Mouse (Mus musculus): ENCODE results near the gene Smim12. TPM values are rescaled to one million over a fixed set of nuclear protein-coding genes. Genes with fewer than 3 reads are reported as not detected.

The Smim12 gene
- polyA plus RNA-seq, 1 experiment from 2014 or later = 35.0 TPM

DNA sequence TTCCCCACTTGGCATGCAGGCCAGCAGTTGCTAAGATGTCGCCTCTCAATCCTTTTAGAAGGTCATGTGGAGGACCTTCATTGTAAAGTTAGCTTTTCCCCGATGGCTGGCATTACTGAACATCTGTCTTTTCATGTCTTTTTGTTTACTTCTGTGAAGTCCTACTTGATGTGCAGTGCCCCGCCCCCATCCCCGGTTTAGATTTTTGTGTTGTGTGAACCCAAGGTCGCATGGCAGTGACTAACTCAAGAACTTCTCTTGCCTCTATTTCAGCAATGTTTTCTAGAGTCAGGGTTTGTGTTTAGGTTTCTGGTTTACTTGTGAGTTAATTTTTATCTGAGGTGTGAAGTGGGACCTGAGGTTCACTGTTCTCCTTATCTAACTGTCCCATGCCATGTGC, 49.0 kb downstream of the Smim12 start:
- no peaks in the 10 kb centered on the region for H3K9me3 ChIP-seq (ENCODE audit: low read length)
- H3K27ac ChIP-seq (ENCODE audit: low read depth) = no peak overlapping the region
- TF ChIP-seq EP300 (IDR thresholded peaks at IDR 0.05; ENCODE audit: low read depth) (no peak), CTCF (IDR thresholded peaks at IDR 0.05; ENCODE audit: low read depth) (no peak)
- DNase-seq (no peak), ATAC-seq (no peak)
- no peaks in the 10 kb centered on the region for H3K27me3 ChIP-seq (ENCODE audit: insufficient read depth, low read length)
- H3K36me3 ChIP-seq (replicated peaks; ENCODE audit: insufficient read depth, low read length) = no peaks in the 10 kb centered on the region
- no peak overlapping the region for H3K4me3 ChIP-seq (ENCODE audit: low read depth, low read length)
- no peak overlapping the region for H3K4me2 ChIP-seq (ENCODE audit: low read depth, low read length)
- 72% methylated on average over 5 of the region's 5 CpGs for WGBS (ENCODE audit: insufficient replicate concordance)
- no peak overlapping the region for H3K9ac ChIP-seq (replicated peaks)
- no peaks in the 10 kb centered on the region for H3K4me1 ChIP-seq (ENCODE audit: insufficient read depth)

Other genes starting within 250 kb of the Smim12 start
- 26.2 and 32.2 TPM in 2 replicates for gene Sfpq, start 222.5 kb upstream of the Smim12 start, polyA plus RNA-seq (2015; fragmentation: Nextera tagmentation; extraction: Ambion mirVana)
- 5.7 and 5.9 TPM in 2 replicates for gene Zmym1, start 182.6 kb upstream of the Smim12 start, polyA plus RNA-seq (2015; fragmentation: Nextera tagmentation; extraction: Ambion mirVana)
- 2.2 TPM in 2 replicates for gene Zmym6, start 166.4 kb upstream of the Smim12 start, polyA plus RNA-seq (2015; fragmentation: Nextera tagmentation; extraction: Ambion mirVana)
- gene Tmem35b, start 120.1 kb upstream of the Smim12 start, polyA plus RNA-seq (2015; fragmentation: Nextera tagmentation; extraction: Ambion mirVana) = 6.7 and 7.7 TPM in 2 replicates
- gene Dlgap3, start 74.6 kb upstream of the Smim12 start, polyA plus RNA-seq (2015; fragmentation: Nextera tagmentation; extraction: Ambion mirVana) = 0.05 and 0.07 TPM in 2 replicates
- 2.7 and 3.1 TPM in 2 replicates for gene Gja4, start 70.3 kb downstream of the Smim12 start, polyA plus RNA-seq (2015; fragmentation: Nextera tagmentation; extraction: Ambion mirVana)
- 0.24 and 0.34 TPM in 2 replicates for gene Gjb3, start 87.1 kb downstream of the Smim12 start, polyA plus RNA-seq (2015; fragmentation: Nextera tagmentation; extraction: Ambion mirVana)
- gene Gjb4, start 110.3 kb downstream of the Smim12 start, polyA plus RNA-seq (2015; fragmentation: Nextera tagmentation; extraction: Ambion mirVana) = not detected in 2 replicates
- 0.06 and 0.14 TPM in 2 replicates for gene Gjb5, start 114.4 kb downstream of the Smim12 start, polyA plus RNA-seq (2015; fragmentation: Nextera tagmentation; extraction: Ambion mirVana)